Mouse (Mus musculus): Measurements from ENCODE around the gene Chac1. TPM values are rescaled to one million over a fixed set of nuclear protein-coding genes. Genes with fewer than 3 reads are reported as not detected.

The Chac1 gene
- total and polyA plus RNA-seq, 3 experiments: 3.6 to 6.4 TPM; not detected in 1

DNA sequence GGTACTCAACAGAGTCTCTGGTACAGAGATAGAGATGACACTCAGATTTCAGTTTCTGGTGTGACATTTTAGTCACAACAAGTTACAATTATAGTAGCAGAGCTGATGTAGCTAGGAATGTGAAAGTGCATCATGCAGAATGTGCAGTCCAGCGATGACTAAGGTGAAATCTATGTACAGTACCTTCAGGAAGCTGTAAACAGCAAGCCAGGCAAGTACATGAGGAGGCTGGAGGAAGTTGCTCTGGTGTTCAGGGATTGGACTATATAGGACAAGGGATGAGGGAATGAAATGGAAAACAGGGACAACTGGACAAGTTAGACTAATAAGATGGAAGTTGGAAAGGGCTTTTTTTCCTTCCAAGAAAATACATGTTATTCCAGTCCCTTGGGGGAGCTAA is 37.2 kb downstream of the Chac1 start:
- no peak overlapping the region for H3K4me3 ChIP-seq (ENCODE audit: control insufficient read depth in 1 of 2, insufficient read depth in 1 of 2, low read depth in 2 of 2, low read length in 2 of 2)
- TF ChIP-seq ZNF384 (IDR thresholded peaks at IDR 0.05; ENCODE audit: low read depth, low read length) (no peak), ZMIZ1 (IDR thresholded peaks at IDR 0.05; ENCODE audit: low read depth, low read length) (no peak), MAFK (IDR thresholded peaks at IDR 0.05; ENCODE audit: borderline replicate concordance, low read depth, low read length) (no peak), ZKSCAN1 (IDR thresholded peaks at IDR 0.05; ENCODE audit: low read depth, low read length) (no peak), CHD1 (IDR thresholded peaks at IDR 0.05; ENCODE audit: low read depth, low read length) (no peak), MAX (IDR thresholded peaks at IDR 0.05; ENCODE audit: low read length) (no peak), HCFC1 (IDR thresholded peaks at IDR 0.05; ENCODE audit: low read depth, low read length) (no peak), CTCF (IDR thresholded peaks at IDR 0.05 in 2 of 3, conservative IDR thresholded peaks at IDR 0.05 in 1 of 3; ENCODE audit: control insufficient read depth in 1 of 3, insufficient read depth in 1 of 3, low read depth in 2 of 3, low read length in 3 of 3, poor library complexity in 1 of 3, severe bottlenecking in 1 of 3) (no peak), SMC3 (IDR thresholded peaks at IDR 0.05; ENCODE audit: low read depth, low read length) (no peak), POLR2AphosphoS5 (IDR thresholded peaks at IDR 0.05; ENCODE audit: borderline replicate concordance, low read depth, low read length) (no peak), POLR2AphosphoS2 (IDR thresholded peaks at IDR 0.05; ENCODE audit: low read length) (no peak), BHLHE40 (IDR thresholded peaks at IDR 0.05; ENCODE audit: borderline replicate concordance, low read depth, low read length) (no peak), E2F4 (IDR thresholded peaks at IDR 0.05; ENCODE audit: borderline replicate concordance, low read depth, low read length) (no peak), SIN3A (IDR thresholded peaks at IDR 0.05; ENCODE audit: low read length) (no peak), RCOR1 (IDR thresholded peaks at IDR 0.05; ENCODE audit: low read depth, low read length) (no peak), RAD21 (IDR thresholded peaks at IDR 0.05; ENCODE audit: low read depth, low read length) (no peak), ZC3H11A (IDR thresholded peaks at IDR 0.05; ENCODE audit: low read depth, low read length) (no peak), POLR2A (IDR thresholded peaks at IDR 0.05; ENCODE audit: control insufficient read depth in 1 of 2, insufficient read depth in 1 of 2, low read depth in 1 of 2, low read length in 2 of 2, poor library complexity in 1 of 2) (no peak)
- H3K4me1 ChIP-seq (ENCODE audit: control insufficient read depth in 1 of 2, insufficient read depth in 2 of 2, low read length in 2 of 2): no peaks in the 10 kb centered on the region
- H3K9me3 ChIP-seq (replicated peaks; ENCODE audit: insufficient read depth, low read length): no peaks in the 10 kb centered on the region
- no peak overlapping the region for H3K9ac ChIP-seq (ENCODE audit: control insufficient read depth, low read depth, low read length, poor library complexity, severe bottlenecking)
- no peak for DNase-seq (ENCODE audit: low read depth, low spot score)
- H3K36me3 ChIP-seq (ENCODE audit: control insufficient read depth in 1 of 2, insufficient read depth in 2 of 2, low read length in 2 of 2): peaks cover 0 to 8% of the 10 kb centered on the region in 2 experiments; a peak in 2 of 4 replicates
- H3K79me2 ChIP-seq (ENCODE audit: control insufficient read depth, insufficient read depth, low read length, poor library complexity): no peaks in the 10 kb centered on the region
- H3K27ac ChIP-seq (ENCODE audit: control insufficient read depth, low read depth, low read length): no peak overlapping the region
- H3K27me3 ChIP-seq (ENCODE audit: control insufficient read depth in 1 of 2, insufficient read depth in 2 of 2, low read length in 2 of 2): no peaks in the 10 kb centered on the region

DNA sequence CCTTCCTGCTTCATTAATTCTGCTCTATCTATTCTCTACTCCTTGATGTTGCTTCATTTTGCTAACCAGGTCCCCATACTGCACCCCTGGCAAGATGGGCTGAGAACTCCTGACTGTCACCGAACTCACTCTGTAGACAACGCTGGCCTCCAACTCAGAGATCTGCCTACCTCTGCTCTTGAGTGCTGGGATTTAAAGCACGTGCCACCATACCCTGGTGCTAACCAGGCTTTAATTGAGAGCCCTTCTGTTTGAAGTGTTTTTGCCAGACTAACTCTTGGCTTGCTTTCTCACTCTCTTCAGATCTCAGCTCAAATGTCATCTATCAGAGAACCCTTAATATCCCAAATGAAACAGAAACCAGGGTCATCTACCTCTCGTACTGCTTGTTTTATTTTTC is 39.0 kb downstream of the Chac1 start:
- H3K36me3 ChIP-seq (ENCODE audit: control insufficient read depth in 1 of 2, insufficient read depth in 2 of 2, low read length in 2 of 2): peaks cover 0 to 10% of the 10 kb centered on the region in 2 experiments; a peak in 2 of 4 replicates
- H3K79me2 ChIP-seq (ENCODE audit: control insufficient read depth, insufficient read depth, low read length, poor library complexity): no peaks in the 10 kb centered on the region
- H3K4me1 ChIP-seq (ENCODE audit: control insufficient read depth in 1 of 2, insufficient read depth in 2 of 2, low read length in 2 of 2): no peaks in the 10 kb centered on the region
- H3K27me3 ChIP-seq (ENCODE audit: control insufficient read depth in 1 of 2, insufficient read depth in 2 of 2, low read length in 2 of 2): no peaks in the 10 kb centered on the region
- H3K27ac ChIP-seq (ENCODE audit: control insufficient read depth, low read depth, low read length): no peak overlapping the region
- TF ChIP-seq MAZ (IDR thresholded peaks at IDR 0.05; ENCODE audit: low read depth, low read length) (no peak), USF1 (IDR thresholded peaks at IDR 0.05; ENCODE audit: low read depth, low read length) (no peak), ZC3H11A (IDR thresholded peaks at IDR 0.05; ENCODE audit: low read depth, low read length) (no peak), HCFC1 (IDR thresholded peaks at IDR 0.05; ENCODE audit: low read depth, low read length) (no peak), E2F4 (IDR thresholded peaks at IDR 0.05; ENCODE audit: borderline replicate concordance, low read depth, low read length) (no peak), ZMIZ1 (IDR thresholded peaks at IDR 0.05; ENCODE audit: low read depth, low read length) (no peak), ETS1 (IDR thresholded peaks at IDR 0.05; ENCODE audit: low read depth, low read length) (no peak), RAD21 (IDR thresholded peaks at IDR 0.05; ENCODE audit: low read depth, low read length) (no peak), UBTF (IDR thresholded peaks at IDR 0.05; ENCODE audit: borderline replicate concordance, insufficient read depth, low read depth, low read length) (no peak), USF2 (IDR thresholded peaks at IDR 0.05; ENCODE audit: borderline replicate concordance in 1 of 2, insufficient read depth in 1 of 2, low read depth in 1 of 2, low read length in 2 of 2) (no peak), JUND (IDR thresholded peaks at IDR 0.05; ENCODE audit: low read depth, low read length) (no peak), SMC3 (IDR thresholded peaks at IDR 0.05; ENCODE audit: low read depth, low read length) (no peak), RCOR1 (IDR thresholded peaks at IDR 0.05; ENCODE audit: low read depth, low read length) (no peak), GATA1 (IDR thresholded peaks at IDR 0.05; ENCODE audit: low read depth, low read length) (no peak)
- H3K9me3 ChIP-seq (replicated peaks; ENCODE audit: insufficient read depth, low read length): no peaks in the 10 kb centered on the region
- no peak overlapping the region for H3K4me3 ChIP-seq (ENCODE audit: control insufficient read depth in 1 of 2, insufficient read depth in 1 of 2, low read depth in 2 of 2, low read length in 2 of 2)
- DNase-seq (ENCODE audit: low read depth, low spot score): no peak
- no peak overlapping the region for H3K9ac ChIP-seq (ENCODE audit: control insufficient read depth, low read depth, low read length, poor library complexity, severe bottlenecking)
